Mouse (Mus musculus): ENCODE data around the gene 1300017J02Rik. TPM values are rescaled to one million over a fixed set of nuclear protein-coding genes. Genes with fewer than 3 reads are reported as not detected.

1300017J02Rik gene
- polyA plus RNA-seq, 1 experiment from 2014 or later = 2.3 TPM

DNA sequence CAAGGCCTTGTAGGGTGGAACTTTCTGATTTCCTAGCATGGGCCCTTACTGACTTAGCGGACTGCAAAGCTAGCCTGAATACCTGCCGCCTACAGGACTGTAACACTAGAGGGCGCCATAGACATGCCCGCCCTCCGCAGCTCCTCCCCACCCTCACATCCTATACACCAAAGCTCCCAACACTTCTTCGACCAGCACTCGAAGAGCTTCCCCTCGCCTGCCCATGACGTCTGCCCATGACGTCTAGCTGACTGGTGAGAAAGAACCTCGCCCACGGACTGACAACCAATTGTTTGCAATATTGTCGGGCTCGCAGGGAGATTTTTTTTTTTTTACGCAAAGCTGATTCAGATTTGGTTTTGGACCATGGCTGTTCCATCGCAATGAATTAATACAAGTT is 97.0 kb downstream of the 1300017J02Rik start:
- peak overlapping the region; percentile 63 for H3K4me2 ChIP-seq (ENCODE audit: low read depth, low read length)
- 0 out of 2 replicates have a peak overlapping the region, but pooled peaks have one; percentile 33 for H3K9ac ChIP-seq (ENCODE audit: low read length)
- H3K4me1 ChIP-seq (replicated peaks; ENCODE audit: control insufficient read depth, insufficient read depth, low read length) = no peaks in the 10 kb centered on the region
- ATAC-seq (ENCODE audit: low read depth) = peak; percentile 92
- no peaks in the 10 kb centered on the region for H3K9me3 ChIP-seq (ENCODE audit: control insufficient read depth, low read length)
- peak overlapping the region; percentile 36 for H3K4me3 ChIP-seq (ENCODE audit: low read length)
- 7% methylated on average over 16 of the region's 16 CpGs for WGBS
- H3K36me3 ChIP-seq (ENCODE audit: control insufficient read depth, insufficient read depth, low read length) = no peaks in the 10 kb centered on the region
- H3K27ac ChIP-seq (ENCODE audit: low read length) = no peak overlapping the region
- H3K27me3 ChIP-seq (ENCODE audit: control insufficient read depth, insufficient read depth, low read depth, low read length) = no peaks in the 10 kb centered on the region

DNA sequence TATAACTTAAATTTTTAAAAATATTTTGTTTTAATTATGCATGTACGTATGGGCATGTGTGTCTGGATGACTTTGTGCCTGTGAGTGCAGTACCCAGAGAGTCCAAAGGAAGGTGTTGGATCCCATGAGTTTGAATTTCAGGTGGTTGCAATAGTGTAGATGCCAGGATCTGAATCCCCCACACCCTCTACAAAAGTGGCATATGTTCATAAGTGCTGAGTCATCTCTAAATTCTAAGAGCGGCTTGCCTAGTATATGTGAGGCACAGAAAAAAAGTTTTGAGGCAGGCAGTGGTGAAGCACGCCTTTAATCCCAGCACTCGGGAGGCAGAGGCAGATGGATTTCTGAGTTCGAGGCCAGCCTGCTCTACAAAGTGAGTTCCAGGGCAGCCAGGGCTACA is 99.1 kb downstream of the 1300017J02Rik start:
- H3K9me3 ChIP-seq (ENCODE audit: control insufficient read depth, low read length) = no peaks in the 10 kb centered on the region
- ATAC-seq (ENCODE audit: low read depth) = no peak
- no peak overlapping the region for H3K4me2 ChIP-seq (ENCODE audit: low read depth, low read length)
- no peak overlapping the region for H3K27ac ChIP-seq (ENCODE audit: low read length)
- no peak overlapping the region for H3K4me3 ChIP-seq (ENCODE audit: low read length)
- H3K36me3 ChIP-seq (ENCODE audit: control insufficient read depth, insufficient read depth, low read length) = no peaks in the 10 kb centered on the region
- H3K9ac ChIP-seq (ENCODE audit: low read length) = no peak overlapping the region
- no peaks in the 10 kb centered on the region; the same call in 1 of the 2 replicates for H3K4me1 ChIP-seq (replicated peaks; ENCODE audit: control insufficient read depth, insufficient read depth, low read length)
- no peaks in the 10 kb centered on the region for H3K27me3 ChIP-seq (ENCODE audit: control insufficient read depth, insufficient read depth, low read depth, low read length)
- WGBS = 87% methylated on average over 5 of the region's 5 CpGs

DNA sequence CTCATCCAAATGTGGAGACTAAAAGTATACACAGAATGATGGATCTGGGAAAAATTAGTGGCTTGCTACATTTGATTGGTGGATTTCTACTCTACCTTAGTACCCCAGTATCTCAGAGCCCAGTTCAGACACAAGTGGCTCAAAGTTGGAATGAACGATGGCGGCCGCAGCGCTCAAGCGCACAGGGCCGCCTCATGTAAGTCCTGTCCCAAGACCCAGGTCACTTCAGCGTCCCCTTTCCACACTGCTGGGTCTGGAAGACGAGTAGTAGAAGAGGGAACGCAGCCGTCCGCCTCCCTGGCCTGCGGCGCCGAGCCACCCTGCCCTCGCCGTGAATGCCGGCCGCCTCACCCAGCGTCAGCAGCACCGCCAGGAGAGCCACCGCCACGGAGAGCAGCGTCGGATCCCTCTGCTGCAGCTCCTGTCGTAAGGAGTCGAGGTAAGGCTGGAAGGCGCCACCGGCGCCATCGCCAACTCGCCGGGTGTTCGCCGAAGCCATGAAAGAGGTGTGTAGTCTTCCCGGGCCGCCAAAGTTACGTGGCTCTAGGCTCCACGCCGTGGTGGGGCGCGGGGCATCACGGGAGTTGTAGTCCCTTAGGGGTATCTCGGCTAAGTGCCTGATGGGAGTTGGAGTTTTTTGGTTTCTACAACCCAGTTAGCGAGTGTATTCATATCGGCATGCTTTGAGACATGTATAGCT is 103.2 kb downstream of the 1300017J02Rik start, which contains the start of gene Srprb:
Srprb (minus strand) TSS at position 577 of the 700 bp plus-strand sequence.
- peak within 1 kb of the TSS; percentile 94 for H3K9ac ChIP-seq (ENCODE audit: low read length)
- peak within 1 kb of the TSS; percentile 81 for H3K27ac ChIP-seq (ENCODE audit: low read length)
- ATAC-seq (ENCODE audit: low read depth) = peak; percentile 99
- H3K4me3 ChIP-seq (ENCODE audit: low read length) = peak within 1 kb of the TSS; percentile 91
- peaks cover 20% of the 10 kb centered on the region for H3K36me3 ChIP-seq (ENCODE audit: control insufficient read depth, insufficient read depth, low read length)
- H3K4me2 ChIP-seq (ENCODE audit: low read depth, low read length) = peak within 1 kb of the TSS; percentile 70
- no peaks in the 10 kb centered on the region for H3K27me3 ChIP-seq (ENCODE audit: control insufficient read depth, insufficient read depth, low read depth, low read length)
- no peaks in the 10 kb centered on the region; the same call in 1 of the 2 replicates for H3K4me1 ChIP-seq (replicated peaks; ENCODE audit: control insufficient read depth, insufficient read depth, low read length)
- WGBS = under 1% methylated on average over 45 of the region's 45 CpGs
- H3K9me3 ChIP-seq (ENCODE audit: control insufficient read depth, low read length) = no peaks in the 10 kb centered on the region

Other genes starting within 250 kb of the 1300017J02Rik start
- gene Rab6b, start 193.3 kb downstream of the 1300017J02Rik start, polyA plus RNA-seq (2015; fragmentation: Nextera tagmentation; extraction: Ambion mirVana) = 3.3 and 3.6 TPM in 2 replicates
- gene Srprb, start 102.9 kb downstream of the 1300017J02Rik start, polyA plus RNA-seq (2015; fragmentation: Nextera tagmentation; extraction: Ambion mirVana) = 59.1 and 60.9 TPM in 2 replicates
- gene Gm20425, start 74.8 kb downstream of the 1300017J02Rik start, polyA plus RNA-seq (2015; fragmentation: Nextera tagmentation; extraction: Ambion mirVana) = 0.50 and 5.7 TPM in 2 replicates
- gene Trf, start 74.6 kb downstream of the 1300017J02Rik start, polyA plus RNA-seq (2015; fragmentation: Nextera tagmentation; extraction: Ambion mirVana) = 161 and 437 TPM in 2 replicates
- gene Topbp1, start 133 bp upstream of the 1300017J02Rik start, polyA plus RNA-seq (2015; fragmentation: Nextera tagmentation; extraction: Ambion mirVana) = 57.7 and 64.0 TPM in 2 replicates
- gene Cdv3, start 60.8 kb upstream of the 1300017J02Rik start, polyA plus RNA-seq (2015; fragmentation: Nextera tagmentation; extraction: Ambion mirVana) = 88.8 and 92.7 TPM in 2 replicates
- 0.29 and 0.62 TPM in 2 replicates for gene Bfsp2, start 175.3 kb upstream of the 1300017J02Rik start, polyA plus RNA-seq (2015; fragmentation: Nextera tagmentation; extraction: Ambion mirVana)

All from lung, embryonic 16.5 days (tissue).